Mouse (Mus musculus): ENCODE results near the gene Cnpy4.

The Cnpy4 gene

DNA sequence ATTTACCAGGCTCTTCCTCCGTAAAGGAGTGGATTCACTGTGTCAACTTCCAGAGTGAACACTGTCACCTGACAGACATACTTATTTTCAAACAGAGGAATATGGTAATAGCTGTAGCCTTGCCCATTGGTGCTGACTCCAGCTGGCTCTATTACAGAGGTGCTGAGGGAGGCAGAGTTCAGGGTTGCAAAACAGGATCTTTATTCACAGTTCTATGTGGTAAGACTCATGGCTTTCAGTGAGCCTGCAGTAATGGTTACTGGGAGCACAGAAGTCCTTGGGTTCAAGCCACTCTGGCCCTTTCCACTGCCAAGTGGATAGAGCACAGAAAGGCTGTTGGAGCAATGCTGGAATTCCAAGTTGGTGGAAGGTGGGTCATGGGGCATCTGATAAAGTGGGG is 20.0 kb downstream of the Cnpy4 start:
- no peak for DNase-seq

GRCm38 (mm10) chr5:138207873-138208272 is 20.6 kb downstream of the Cnpy4 start:
- no peak for DNase-seq

- peak; percentile 28 to 48 for DNase-seq
Measured at GRCm38 (mm10) chr5:138216632-138217031, 29.3 kb downstream of the Cnpy4 start.

DNA sequence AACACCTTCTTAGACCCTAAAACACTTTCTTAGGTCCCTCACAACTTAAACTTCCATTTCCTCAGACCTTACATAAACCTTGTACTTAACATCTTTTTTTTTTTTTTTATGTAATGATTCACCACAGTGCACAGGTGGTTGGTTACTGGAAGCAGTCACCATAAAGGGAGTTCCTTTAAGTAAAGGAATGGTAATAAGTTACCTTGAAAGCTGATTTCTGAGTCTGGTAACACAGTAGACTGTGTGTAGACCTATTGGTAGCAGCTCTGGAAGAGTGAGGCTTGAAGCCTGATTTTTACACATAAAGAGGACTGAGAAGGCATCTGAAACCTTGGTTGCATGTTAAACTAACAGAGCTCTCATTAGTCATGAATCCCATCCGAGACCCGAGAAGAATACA is 32.6 kb downstream of the Cnpy4 start:
- no peak for DNase-seq

GRCm38 (mm10) chr5:138222111-138222510 is 34.8 kb downstream of the Cnpy4 start:
- DNase-seq: peak; percentile 85 to 87

DNA sequence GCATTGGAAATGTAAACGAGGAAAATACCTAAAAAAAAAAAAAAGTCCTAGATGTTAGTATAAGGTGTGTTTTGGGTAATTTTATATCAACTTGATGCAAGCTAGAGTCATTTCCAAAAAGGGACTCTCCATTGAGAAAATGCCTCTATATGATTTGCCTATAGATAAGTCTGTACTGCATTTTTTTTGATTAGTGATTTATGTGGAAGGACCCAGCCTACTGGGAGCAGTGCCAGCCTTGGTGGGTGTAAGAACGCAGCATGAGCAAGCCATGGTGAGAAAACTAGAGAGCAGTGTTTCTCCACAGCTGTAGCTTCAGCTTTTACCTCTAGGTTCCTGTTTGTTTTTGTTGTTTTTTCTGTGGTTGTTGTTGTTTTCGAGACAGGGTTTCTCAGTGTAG is 36.0 kb downstream of the Cnpy4 start:
- no peak for DNase-seq

DNA sequence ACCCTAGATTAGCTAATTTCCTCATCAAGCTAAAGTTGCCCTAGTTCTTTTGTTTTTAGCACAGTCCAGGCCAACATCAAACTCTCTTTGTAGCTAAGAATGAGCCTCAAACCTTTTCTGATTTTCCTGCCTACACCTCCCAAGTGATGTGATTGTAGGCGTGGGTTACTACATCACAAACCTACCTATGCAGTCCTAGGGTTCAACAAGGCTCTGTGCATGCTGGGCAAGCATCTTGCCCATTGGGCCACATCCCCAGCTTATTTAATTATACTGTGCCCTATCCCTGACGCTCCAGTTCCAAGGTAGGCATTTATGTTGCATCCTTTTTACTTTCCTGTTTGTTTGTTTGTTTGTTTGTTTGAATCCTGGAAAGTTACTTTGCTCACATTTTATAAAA is 38.4 kb downstream of the Cnpy4 start, which contains the start of gene Nxpe5:
TSS of gene Nxpe5 (plus strand) at position 199 of the 400 bp plus-strand sequence.
- no peak for DNase-seq

- DNase-seq: no peak
Measured at GRCm38 (mm10) chr5:138226491-138226890, 39.2 kb downstream of the Cnpy4 start.

DNA sequence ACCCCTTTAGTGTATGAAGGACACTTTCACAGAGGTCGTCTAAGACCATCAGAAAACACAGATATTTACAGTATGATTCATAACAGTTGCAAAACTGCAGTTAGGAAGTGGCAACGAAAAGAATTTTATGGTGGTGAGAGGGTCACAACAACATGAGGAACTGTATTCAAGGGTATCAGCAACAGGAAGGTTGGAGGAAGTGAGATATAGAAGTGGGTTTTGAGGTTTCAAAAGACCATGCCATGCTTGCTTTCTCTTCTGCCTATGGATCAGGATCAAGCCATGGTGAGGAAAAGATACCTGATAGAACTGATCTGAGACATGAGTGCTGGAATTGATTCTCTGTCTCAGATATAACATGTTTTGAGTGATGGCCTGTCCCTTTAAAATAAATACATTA is 40.1 kb downstream of the Cnpy4 start:
- peak in 1 of 2 experiments; percentile 14 for DNase-seq

GRCm38 (mm10) chr5:138228026-138228425 is 40.7 kb downstream of the Cnpy4 start:
- DNase-seq: peak; percentile 65 to 70

DNA sequence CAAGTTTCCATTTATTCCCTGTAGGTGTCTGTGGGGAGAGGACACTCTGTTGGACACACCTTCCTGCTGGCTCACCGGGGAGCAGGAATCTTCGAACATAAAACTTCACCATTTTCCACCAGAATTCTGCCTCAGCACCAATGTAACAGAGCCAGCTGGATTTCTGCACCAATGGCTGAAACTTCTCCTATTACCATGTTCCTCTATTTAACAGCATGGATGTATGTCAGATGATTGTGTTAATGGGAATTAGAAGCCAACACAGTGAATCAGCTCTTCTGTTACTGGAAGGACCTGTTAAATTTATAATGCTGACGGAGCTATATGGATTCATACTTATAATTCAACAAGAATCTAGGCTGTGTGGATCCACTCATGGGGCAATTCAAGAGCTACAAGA is 42.2 kb downstream of the Cnpy4 start:
- DNase-seq: no peak

GRCm38 (mm10) chr5:138233778-138234177 is 46.5 kb downstream of the Cnpy4 start:
- no peak for DNase-seq

DNA sequence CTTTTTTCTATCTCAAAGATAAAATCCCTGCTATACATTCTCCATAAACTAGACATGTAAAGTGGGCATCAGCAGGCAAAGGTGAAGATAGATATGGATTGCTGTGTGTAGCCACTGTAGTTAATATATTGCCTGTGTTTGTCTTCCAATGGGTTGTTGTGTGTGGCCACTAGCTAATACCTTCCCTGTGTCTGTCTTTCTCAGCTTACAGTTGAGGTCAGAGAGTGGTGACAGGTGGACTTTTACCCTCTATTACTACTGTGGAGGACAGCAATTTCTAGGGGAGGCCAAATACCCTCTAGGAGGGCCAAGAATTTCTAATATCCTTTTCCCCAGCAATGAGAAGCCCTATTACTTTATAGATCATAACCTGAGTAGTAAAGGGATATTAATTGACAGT is 46.9 kb downstream of the Cnpy4 start:
- no peak for DNase-seq

DNA sequence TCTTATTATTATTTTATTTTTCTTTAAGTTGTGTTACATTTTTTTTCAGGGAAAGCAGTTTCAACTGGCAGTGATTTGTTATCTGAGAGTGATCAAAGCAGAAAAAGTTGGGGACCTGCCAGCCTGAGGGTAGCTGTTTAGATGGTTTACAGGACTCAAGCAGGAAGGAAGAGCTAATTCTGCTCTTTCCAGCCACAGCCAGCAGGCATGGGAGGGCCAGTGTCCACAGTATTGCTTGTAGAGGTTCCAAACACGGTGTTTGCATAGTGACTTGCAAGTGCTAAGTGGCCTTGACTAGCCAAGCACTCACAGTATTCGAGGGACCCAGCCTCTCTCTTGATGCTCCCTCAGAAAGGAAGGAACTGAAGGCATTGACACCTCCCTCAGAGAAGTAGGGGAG is 54.2 kb downstream of the Cnpy4 start:
- no peak for DNase-seq

Measured in B cell, adult 2 months (primary cell).